Mouse (Mus musculus) induced T-regulatory cell, adult 2 months (primary cell): Measurements from ENCODE around the gene Eml6.
"Not testable (repeated sequence)": the region's sequence is repeated elsewhere in the genome, so short reads cannot be mapped to it uniquely, and the experiment has no call there.

Experiments used
- DNase-seq: peaks from one replicate; pipeline ENCODE4 v3.0.0-alpha.2; 2012; ENCODE audit warnings: low read depth

Eml6 gene

DNA sequence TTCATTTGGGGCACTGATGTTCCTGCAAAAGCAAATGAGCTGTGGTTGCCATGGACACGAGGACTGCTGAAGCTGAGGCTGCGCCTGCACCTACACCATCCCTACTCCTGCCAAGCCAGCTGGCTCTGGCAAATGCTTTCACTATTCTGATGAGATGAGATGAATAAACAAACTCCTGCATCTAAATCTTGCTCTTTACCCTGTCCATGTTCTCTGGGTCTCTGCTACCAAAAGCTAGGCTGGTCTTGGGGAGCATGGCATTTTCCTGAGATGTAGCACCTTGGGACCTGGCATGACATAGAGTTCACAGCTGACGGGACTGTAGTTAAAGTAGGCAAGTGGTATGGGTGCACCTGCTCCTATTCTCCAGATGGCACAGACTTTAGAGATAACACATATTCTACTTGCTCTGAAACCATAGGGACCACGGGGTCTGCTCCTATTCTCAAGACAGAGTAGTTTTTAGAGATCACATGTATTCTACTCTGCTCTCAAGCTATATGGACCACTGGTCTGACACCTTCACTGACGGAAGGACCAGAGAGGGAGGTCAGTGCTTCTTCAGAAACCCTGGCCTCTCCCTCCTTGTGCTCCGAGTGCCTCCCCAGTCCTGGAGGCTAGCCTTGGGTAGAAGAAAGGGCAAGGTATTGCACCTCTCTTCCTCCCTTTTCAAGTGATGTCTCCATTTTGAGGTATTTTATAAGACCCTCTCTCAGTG is 236.8 kb downstream of the Eml6 start:
- DNase-seq: no peak

DNA sequence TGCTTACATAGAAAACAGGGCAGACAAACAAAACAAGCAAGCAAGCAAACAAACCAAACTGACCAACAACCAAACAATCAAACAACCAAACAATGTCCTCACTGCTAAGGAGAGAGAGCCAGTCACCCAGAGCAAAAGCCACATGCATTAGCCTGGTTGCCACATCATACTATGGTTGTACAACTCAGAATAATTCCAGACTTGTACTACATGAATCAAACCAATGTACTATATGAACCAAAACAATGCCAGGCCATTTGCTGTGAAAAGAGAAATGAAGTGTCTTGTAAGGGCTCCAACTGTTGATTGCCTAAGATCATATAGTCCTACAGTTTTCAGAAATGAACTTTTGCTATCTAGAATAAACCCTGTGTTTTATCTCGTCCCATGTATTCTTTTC is 237.3 kb downstream of the Eml6 start:
- no peak for DNase-seq

DNA sequence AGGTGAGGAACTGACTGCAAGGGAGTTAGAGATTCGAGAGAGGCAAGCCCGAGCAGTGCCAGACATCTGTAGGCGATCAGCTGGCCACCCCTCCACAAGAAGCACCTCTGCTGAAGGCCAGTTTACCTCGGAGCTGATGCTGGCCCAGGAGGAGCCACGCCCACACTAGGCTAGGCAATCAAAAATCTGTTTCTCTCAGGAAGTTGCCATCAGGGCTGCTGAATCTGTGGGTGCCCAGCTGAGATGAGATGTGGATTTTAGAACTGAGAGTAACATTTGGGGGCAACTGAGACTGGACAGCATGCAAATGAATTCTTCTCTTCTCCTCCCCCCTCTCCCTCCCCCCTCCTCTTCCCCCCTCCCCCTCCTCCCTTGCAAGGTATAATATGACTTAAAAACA is 238.4 kb downstream of the Eml6 start:
- no peak for DNase-seq

DNA sequence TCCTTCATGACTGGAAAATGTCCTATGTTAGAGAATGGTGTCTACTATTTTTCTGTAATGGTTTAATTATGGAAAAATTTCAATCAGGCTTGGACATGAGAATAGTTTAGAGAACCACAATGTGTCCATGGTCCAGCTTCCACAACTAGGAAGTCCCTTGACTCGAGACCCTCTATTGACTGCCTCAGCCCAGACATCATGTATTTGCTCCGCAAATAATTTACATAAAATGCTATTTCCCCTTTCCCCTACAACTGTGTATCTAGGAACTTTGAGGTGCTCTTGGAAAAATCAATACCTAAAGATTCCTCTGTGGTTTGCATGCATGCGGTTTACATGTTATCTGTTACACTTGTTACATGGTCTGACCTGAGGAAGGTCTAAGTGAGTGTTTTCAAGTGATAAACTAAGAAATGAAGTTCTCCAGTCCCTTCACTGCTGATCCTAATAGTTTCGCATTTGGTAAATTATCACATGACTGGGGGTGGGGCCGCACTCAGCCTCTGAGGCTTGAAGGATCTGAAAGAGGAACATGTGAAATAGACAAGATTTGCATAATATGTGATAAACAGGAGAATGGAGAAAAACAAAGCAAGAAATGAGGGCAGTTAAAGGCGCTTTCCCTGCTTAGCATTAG is 239.1 kb downstream of the Eml6 start:
- DNase-seq: no peak

DNA sequence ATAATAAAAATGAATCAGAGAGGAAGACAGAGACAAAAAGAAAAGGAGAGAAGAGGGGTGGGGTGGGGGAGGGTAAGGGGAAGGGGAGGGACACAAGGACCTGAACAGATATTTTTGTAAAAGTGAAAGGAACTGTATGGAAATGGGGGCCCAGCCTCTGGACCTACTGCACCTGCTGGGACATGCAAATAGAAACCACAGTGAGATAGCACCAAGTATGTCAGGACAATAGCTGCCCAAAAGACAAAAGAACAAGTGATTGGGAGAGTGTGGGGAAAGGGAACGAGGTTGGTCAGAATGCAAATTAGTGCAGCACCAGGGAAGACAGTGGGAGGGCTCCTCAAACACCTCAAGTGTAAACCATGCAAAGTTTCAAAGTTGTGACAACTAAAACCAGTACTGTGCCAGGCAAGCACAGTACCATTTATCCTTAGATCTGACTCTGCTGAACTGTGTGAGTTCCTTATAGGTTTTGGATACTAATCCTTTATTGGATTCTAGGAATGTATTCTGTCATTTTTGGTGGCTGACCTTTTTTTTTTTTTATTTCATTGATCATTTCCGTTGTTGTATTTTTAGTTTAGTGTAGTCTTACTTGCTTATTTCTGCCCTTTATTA is 246.3 kb downstream of the Eml6 start:
- DNase-seq: no peak

DNA sequence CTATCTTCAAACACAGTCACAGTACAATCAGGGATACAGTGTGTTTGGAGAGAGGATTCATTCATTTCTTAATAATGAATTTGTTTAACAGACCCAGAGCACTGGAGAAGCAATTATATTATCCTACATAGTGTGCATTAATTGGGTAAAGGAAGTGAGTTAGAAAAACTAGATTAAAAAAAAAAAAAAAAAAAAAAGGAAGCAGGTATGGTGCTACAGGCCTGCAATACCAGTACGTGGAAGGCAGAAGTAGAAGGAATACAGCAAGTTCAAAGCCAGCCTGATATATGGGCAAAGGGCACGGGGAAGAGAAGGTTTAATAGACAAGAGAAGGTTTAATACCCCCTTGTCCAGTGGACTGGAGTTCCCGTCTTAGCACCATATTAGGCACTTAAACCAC is 246.9 kb downstream of the Eml6 start:
- no peak for DNase-seq

DNA sequence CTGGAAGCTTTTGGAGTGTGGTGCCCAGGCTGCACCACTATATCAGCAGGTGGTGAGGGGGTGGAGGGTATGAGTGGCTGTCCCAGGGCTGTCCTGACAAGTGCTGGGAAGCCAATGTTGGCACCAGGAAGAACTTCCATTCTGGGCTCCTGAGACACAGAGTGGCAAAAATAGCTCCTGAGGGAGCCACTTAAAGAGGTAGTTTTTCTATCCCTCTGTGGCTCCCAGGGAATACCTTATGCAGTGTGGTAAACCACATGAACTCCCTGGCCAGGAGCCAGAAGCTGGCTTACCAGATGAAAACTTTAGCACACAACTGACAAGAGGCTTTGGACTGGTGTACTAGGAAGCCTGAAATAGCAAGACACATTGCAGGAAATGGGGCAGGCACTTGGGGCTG is 247.9 kb downstream of the Eml6 start:
- no peak for DNase-seq

DNA sequence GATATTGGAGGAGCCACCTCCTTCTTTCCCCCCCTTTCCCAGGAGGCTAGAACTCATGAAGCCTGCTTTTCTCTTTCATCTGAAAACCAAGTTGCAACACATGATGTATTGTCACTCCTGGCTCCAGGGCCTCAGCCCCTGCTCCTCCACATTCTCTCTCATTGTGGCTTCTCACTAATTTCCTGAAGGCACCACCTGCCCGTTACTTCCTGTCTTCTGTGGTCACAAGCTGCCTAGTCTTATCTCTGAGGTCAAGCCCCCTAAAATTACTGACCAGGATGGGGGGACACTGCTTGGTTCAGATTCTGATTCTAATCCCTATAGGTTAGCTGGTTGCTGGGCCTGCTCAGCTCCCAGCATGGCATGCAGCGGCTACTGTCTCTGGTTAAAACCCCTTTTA is 251.1 kb downstream of the Eml6 start:
- DNase-seq: no peak

GRCm38 (mm10) chr11:29774296-29774695 is 251.5 kb downstream of the Eml6 start:
- no peak for DNase-seq

DNA sequence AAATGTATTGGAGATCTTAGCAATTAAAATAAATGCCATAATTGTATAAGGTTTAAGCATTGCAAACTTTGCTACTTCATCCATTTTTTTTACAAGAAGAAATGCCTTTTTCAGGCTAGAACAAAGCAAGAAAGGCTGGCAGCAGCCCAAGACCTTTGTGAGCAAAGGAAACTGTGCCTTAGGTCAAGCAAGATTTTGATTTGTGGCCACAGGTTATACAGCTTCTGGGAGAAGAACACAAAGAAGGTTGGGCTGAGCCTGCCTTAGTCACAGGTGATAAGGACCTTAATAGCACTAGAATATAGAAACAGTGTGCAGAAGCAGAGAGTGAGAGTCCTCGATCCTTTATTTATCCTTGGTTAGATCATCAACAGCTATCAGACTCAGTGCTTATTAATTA is 253.6 kb downstream of the Eml6 start:
- no peak for DNase-seq

DNA sequence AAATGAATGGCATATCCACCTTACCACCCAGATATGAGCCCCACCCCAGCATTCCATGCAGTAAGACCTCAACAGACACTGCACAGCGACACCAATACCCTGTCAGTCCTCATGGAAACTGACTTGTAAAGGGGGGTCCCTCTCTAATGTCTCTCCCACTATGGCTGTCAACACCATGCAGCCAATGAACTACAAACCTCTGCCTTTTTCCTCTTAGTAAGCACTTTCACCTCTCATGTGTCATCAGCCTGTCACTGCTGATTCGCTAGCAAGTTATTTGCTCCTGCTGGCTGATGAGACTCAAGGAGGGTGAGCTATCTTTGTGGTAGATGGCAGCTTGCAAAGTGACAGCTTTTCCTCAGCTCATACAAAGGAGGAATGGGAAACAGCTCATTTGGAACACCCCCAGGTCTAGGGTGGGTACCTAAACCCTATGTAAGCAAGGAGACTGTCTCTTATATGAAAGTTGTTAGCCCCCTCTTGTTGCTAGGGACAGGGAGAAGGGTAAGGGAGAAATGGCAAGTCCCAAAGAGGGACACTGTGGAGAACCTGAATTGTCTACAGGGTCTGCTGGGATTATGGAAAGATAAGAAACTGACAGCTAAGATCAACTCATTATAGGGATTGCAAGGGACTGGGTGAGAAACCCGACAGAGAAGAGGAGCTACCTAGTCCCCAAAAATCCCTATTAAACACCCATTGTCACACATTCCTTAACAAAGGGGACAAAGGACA is 255.0 kb downstream of the Eml6 start:
- no peak for DNase-seq

DNA sequence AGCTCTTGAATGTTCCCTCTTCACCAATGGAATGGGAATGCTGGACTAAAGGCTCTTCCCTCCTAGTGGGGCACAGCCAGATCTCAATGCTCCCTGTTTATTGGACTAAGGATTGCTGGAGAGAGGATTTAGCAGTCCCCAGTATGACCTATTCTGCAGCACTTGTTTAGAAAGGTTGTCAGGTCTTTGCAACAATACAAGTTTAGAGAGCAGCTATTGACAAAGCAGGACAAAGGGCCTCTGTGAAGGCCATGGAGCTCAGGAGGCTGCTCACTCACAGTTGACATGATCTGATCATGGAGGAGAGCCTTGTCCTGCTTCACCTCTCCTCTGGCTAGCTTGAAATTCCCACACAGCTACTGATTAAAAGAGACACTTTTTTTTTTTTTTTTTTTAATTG is 257.3 kb downstream of the Eml6 start:
- DNase-seq: no peak

GRCm38 (mm10) chr11:29766313-29766982 is 259.4 kb downstream of the Eml6 start:
- no peak for DNase-seq

DNA sequence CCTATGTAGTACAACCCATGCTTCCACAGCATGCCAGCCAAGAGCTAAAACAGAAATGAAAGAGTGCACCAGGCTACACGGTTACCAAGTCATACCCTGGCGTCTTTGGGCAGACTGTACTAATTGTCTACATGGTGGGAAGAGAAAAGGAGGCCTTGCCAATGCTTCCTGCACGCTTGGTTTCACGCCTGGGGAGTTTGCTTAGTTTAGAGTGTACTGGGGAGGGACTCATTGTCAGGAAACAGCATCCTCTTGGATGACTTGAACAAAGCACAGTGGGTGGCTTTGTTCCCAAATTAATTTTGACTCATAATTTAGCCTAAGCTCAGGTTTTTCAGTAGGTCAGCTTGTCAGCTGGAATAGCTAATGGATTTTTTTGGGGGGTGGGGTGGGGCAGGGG is 260.8 kb downstream of the Eml6 start:
- DNase-seq: no peak

DNA sequence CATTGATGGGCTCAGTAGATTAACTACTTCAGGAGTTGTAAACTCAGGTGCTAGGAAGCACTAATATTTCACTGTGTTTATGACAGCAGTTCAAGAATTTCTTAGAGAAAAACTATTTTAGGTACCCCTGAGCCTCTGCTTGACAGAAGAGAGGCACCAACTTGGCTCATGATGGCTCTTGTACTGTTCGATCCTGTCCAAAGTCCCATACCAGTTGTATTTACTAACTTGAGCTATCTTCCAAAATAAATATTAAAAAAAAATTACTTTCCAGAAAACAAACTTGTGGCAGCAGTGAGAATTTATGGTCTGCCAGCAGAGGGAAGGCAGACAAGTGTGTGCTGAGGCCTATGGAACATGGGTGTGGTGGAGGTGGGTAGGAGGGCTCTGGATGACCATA is 263.1 kb downstream of the Eml6 start:
- no peak for DNase-seq

DNA sequence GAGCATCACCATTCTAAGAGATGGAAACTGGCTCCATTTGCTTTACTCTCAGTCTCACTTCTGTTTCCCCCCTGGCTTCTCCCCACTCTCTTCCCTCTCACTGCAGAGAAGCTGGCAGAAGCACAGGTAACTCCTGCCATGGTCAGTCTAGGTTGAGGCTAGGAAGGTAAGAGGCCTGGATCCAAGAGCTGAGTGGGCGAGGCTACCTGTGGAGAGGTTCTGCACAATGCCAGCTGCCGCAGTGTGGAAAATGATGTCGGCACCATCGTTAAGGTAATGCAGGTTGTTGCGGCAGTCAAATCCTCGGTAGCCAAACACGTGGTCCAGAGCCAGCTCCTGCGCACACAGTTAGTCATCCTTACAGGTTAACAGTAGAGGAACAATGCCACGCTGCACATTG is 264.4 kb downstream of the Eml6 start:
- no peak for DNase-seq

DNA sequence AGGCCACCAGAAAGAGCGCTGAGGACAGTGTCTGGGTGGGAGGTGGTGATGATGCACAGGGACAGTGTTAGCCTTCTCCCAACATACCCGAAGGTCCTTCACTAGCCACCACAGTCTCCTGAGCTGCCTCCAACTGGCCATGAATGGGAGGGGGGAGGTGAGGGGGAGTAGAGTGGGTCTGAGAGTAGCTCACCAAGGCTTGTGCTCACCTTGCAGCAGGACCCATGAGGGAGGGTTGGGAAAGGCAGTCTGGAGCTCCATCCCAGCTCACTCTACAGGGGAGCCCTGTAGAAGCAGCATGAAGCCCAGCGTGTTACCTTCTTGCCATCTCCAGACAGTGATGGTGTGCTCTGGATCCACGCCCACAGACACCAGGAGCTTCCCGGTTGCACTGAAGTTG is 267.2 kb downstream of the Eml6 start:
- DNase-seq: no peak

DNA sequence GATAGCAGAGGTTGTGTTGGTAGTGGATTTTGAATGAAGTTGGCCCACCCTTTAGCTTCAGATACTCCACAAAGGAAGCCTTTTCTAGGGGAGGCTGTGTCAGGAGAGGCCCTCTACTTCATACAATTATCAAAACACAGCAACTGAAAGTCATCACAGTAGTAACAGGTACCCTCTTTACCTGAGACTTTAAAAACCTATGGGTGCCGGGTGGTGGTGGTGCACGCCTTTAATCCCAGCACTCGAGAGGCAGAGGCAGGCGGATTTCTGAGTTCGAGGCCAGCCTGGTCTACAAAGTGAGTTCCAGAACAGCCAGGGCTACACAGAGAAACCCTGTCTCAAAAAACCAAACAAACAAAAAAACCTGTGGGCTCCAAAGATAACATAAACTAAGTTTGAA is 269.8 kb downstream of the Eml6 start:
- DNase-seq: not testable (repeated sequence)

DNA sequence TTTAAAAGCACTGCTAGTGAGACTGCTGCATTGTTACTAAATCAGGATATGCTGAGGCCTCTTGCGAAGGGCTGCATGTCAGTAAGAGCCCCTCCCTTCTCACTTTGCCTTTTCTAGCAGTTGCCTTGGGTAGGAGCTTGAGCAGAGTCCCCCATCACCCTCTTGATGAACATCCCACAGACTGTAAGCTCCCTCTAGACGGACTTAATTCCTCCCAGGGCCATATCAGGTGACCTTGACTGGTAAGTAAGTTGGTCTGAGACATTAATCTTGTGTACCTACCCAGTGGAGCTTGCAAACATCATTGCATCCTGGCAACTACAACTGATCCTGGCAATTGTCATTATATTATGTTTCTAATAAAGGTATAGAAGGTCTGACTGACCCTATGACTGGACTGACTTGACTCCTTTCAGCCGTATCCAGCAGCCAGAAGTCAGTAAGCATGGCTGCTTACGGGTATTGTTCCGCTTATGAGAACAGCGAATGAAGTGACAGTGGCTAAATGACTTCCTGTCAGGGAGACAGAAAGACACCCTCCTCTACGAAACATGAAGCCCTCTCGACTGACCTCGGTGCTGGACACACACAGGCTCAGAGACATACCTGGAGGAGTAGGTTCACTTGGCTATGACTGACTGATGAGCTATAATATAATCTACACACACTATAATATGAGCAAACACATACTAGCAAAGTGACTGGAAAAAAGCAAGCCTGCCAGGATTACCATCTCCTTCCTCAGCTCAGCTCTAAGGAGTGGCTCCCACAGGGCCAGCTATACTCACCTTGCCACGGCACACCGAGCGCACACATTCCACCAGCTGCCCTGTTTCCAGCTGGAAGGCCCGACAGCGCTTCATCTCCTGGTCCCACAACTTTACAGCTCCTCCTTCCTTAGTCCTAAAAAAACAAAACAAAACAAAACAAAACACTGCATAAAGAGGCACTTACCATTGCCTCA is 273.9 kb downstream of the Eml6 start:
- DNase-seq: no peak

GRCm38 (mm10) chr11:29751013-29751412 is 274.8 kb downstream of the Eml6 start:
- DNase-seq: no peak

DNA sequence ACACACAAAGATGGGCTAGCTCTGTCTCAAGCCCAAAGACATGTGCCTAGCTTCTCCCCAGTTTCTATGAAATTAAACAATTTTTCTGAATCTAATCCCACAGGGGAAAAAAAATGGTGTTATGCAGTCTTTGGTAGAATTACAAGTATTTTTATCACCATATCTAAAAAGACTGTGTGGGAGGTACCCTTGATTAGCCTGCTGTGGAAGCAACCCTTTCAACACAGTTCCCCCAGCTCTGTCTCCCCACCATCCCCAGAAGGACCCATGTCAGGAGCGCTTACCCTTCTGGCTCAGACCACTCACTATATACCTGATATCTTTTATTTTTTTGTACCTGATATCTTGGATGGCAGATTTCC is 276.4 kb downstream of the Eml6 start:
- DNase-seq: no peak
